Mouse (Mus musculus) central nervous system, embryonic 11.5 days (tissue): ENCODE results near the gene Olfr1080. TPM values are rescaled to one million over a fixed set of nuclear protein-coding genes. Genes with fewer than 3 reads are reported as not detected.

ENCODE experiments used
- polyA plus RNA-seq: library from polyadenylated mRNA; depleted of rRNA; stranded (reverse); fragments of >200 nt; gene quantifications from 2 replicates; pipeline ENCODE4 v1.2.3, GENCODE M21; 2012; rRNA removed

The Olfr1080 gene
- polyA plus RNA-seq, result not detected in 2 replicates

DNA sequence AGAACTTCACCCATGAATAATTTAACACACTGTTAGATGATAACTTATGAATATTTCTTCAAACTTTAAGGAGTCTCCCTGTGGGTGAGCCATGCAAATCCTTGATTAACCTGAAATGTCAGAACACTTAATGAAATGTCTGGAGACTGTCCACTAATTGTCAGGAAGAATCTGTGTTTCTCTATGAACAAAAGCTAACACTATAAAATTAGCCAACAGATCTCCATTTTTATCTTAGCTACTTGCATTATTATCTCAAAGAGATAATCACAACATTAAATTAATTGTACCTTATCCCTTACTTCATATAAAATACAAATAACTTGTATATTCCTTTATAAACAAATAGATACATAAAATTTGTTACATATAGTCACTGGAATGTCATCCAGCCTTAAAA is at the start of gene Olfr1080:
Gene Olfr1080 (minus strand): TSS at position 101 of the 400 bp plus-strand sequence.

GRCm38 (mm10) chr2:86598866-86599265 is 40.8 kb upstream of the Olfr1080 start, which contains the start of gene Olfr1082:
Olfr1082 (minus strand) TSS chr2:86598966.

GRCm38 (mm10) chr2:86542380-86542779 is 15.7 kb downstream of the Olfr1080 start, which contains the start of gene Olfr1079:
Olfr1079 (minus strand) TSS chr2:86542480.

DNA sequence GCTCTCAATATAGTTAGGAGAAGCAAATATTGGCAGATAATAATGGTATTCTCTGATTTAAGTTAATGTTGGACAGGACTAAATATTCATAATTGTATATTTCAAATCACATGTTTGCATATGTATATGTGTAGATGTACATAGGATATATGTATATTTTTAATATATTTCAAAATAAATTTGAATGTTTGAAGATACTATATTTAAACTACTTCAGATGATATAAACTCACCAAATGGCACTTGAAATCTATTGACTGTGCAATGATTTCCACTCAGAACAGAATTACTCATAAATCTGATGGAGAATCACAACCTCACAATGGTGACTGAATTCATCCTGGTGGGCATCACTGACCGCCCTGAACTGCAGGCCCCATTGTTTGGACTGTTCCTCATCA is 49.9 kb downstream of the Olfr1080 start, which contains the start of gene Olfr1076:
Gene Olfr1076 (plus strand): TSS at position 301 of the 400 bp plus-strand sequence.

Other genes with a start within 250 kb of the Olfr1080 start
- not detected in 2 replicates for gene Olfr1053, start 243.0 kb downstream of the Olfr1080 start, polyA plus RNA-seq
- not detected in 2 replicates for gene Olfr1054, start 222.8 kb downstream of the Olfr1080 start, polyA plus RNA-seq
- gene Olfr1055, start 208.0 kb downstream of the Olfr1080 start, polyA plus RNA-seq, result not detected in 2 replicates
- gene Olfr1056, start 195.8 kb downstream of the Olfr1080 start, polyA plus RNA-seq, result not detected in 2 replicates
- gene Olfr1057, start 179.8 kb downstream of the Olfr1080 start, polyA plus RNA-seq, result not detected in 2 replicates
- not detected in 2 replicates for gene Olfr1058, start 169.7 kb downstream of the Olfr1080 start, polyA plus RNA-seq
- not detected in 2 replicates for gene Olfr1061, start 144.2 kb downstream of the Olfr1080 start, polyA plus RNA-seq
- gene Olfr1062, start 131.5 kb downstream of the Olfr1080 start, polyA plus RNA-seq, result not detected in 2 replicates
- not detected in 2 replicates for gene Olfr1065, start 107.6 kb downstream of the Olfr1080 start, polyA plus RNA-seq
- gene Olfr1066, start 102.0 kb downstream of the Olfr1080 start, polyA plus RNA-seq, result not detected in 2 replicates
- not detected in 2 replicates for gene Olfr228, start 70.8 kb downstream of the Olfr1080 start, polyA plus RNA-seq
- gene Olfr1076, start 49.8 kb downstream of the Olfr1080 start, polyA plus RNA-seq, result not detected in 2 replicates
- gene Olfr1079, start 15.8 kb downstream of the Olfr1080 start, polyA plus RNA-seq, result not detected in 2 replicates
- not detected in 2 replicates for gene Olfr1082, start 40.7 kb upstream of the Olfr1080 start, polyA plus RNA-seq
- not detected in 2 replicates for gene Olfr1084, start 81.5 kb upstream of the Olfr1080 start, polyA plus RNA-seq
- gene Olfr1085, start 103.8 kb upstream of the Olfr1080 start, polyA plus RNA-seq, result not detected in 2 replicates
- gene Olfr1086, start 121.9 kb upstream of the Olfr1080 start, polyA plus RNA-seq, result not detected in 2 replicates
- not detected in 2 replicates for gene Olfr1087, start 140.2 kb upstream of the Olfr1080 start, polyA plus RNA-seq
- gene Olfr1089, start 175.5 kb upstream of the Olfr1080 start, polyA plus RNA-seq, result not detected in 2 replicates
- not detected in 2 replicates for gene Olfr1090, start 200.8 kb upstream of the Olfr1080 start, polyA plus RNA-seq
- gene Olfr1093, start 224.2 kb upstream of the Olfr1080 start, polyA plus RNA-seq, result not detected in 2 replicates